Mouse (Mus musculus) intestine, postnatal 0 days (tissue): ENCODE data around the gene Gm20696. TPM values are rescaled to one million over a fixed set of nuclear protein-coding genes. Genes with fewer than 3 reads are reported as not detected.

Source experiments
- ATAC-seq: fragments of 200-750 bp; cut with Nextera tagmentation; 2 replicates; pipeline ENCODE4 v1.8.0; 2017; ENCODE audit warnings: mild to moderate bottlenecking, moderate TSS enrichment, moderate library complexity
- H3K27ac ChIP-seq: fragments of 300-500 bp; sonication (generic); 2 replicates; pipeline ENCODE4 v1.5.1; 2014; ENCODE audit warnings: mild to moderate bottlenecking, low read depth, low read length, moderate library complexity
- H3K27me3 ChIP-seq: fragments of 300-500 bp; sonication (generic); replicated peaks from 2 replicates; pipeline ENCODE4 v1.6.1; 2014; ENCODE audit warnings: low read length, mixed read lengths; ENCODE audit not compliant: control insufficient read depth, insufficient read depth
- H3K36me3 ChIP-seq: fragments of 300-500 bp; sonication (generic); 2 replicates; pipeline ENCODE4 v1.6.1; 2014; ENCODE audit warnings: mild to moderate bottlenecking, moderate library complexity; ENCODE audit not compliant: control insufficient read depth, insufficient read depth
- H3K4me1 ChIP-seq: fragments of 300-500 bp; sonication (generic); replicated peaks from 2 replicates; pipeline ENCODE4 v1.6.1; 2014; ENCODE audit warnings: antibody characterized with exemption, low read length, mixed read lengths; ENCODE audit not compliant: control insufficient read depth, insufficient read depth
- H3K4me2 ChIP-seq: fragments of 300-500 bp; sonication (generic); replicated peaks from 2 replicates; pipeline ENCODE4 v1.6.1; 2014; ENCODE audit warnings: low read depth, mild to moderate bottlenecking, moderate library complexity
- H3K4me3 ChIP-seq: fragments of 300-500 bp; sonication (generic); 2 replicates; pipeline ENCODE4 v1.5.1; 2014; ENCODE audit warnings: low read depth, low read length
- H3K9ac ChIP-seq: fragments of 300-500 bp; sonication (generic); 2 replicates; pipeline ENCODE4 v1.6.1; 2014; ENCODE audit warnings: mild to moderate bottlenecking, low read depth, low read length
- H3K9me3 ChIP-seq: fragments of 300-500 bp; sonication (generic); 2 replicates; pipeline ENCODE4 v1.6.1; 2016; ENCODE audit warnings: mixed run types; ENCODE audit not compliant: control insufficient read depth
- CTCF ChIP-seq: sonication (generic); IDR thresholded peaks from 2 replicates; pipeline ENCODE4 v1.5.1; 2016; ENCODE audit warnings: low read depth, mild to moderate bottlenecking, control low read depth, antibody characterized with exemption, moderate library complexity
- WGBS: fragments of 180-500 bp; shearing (Covaris S2); extraction: QIAGEN DNeasy Blood & Tissue Kit; methylation state at CpG from one replicate; pipeline ENCODE4 v1.1.7; 2014; 5-methylcytosine and 5-hydroxymethylcytosine counted together
- polyA plus RNA-seq: library from polyadenylated mRNA; unstranded; fragments of >200 nt; fragmentation: Nextera tagmentation; extraction: Ambion mirVana; gene quantifications from 2 replicates; pipeline ENCODE4 v1.2.1, GENCODE M21; 2015

The Gm20696 gene
- polyA plus RNA-seq, 1 experiment from 2014 or later, result 1.4 TPM

DNA sequence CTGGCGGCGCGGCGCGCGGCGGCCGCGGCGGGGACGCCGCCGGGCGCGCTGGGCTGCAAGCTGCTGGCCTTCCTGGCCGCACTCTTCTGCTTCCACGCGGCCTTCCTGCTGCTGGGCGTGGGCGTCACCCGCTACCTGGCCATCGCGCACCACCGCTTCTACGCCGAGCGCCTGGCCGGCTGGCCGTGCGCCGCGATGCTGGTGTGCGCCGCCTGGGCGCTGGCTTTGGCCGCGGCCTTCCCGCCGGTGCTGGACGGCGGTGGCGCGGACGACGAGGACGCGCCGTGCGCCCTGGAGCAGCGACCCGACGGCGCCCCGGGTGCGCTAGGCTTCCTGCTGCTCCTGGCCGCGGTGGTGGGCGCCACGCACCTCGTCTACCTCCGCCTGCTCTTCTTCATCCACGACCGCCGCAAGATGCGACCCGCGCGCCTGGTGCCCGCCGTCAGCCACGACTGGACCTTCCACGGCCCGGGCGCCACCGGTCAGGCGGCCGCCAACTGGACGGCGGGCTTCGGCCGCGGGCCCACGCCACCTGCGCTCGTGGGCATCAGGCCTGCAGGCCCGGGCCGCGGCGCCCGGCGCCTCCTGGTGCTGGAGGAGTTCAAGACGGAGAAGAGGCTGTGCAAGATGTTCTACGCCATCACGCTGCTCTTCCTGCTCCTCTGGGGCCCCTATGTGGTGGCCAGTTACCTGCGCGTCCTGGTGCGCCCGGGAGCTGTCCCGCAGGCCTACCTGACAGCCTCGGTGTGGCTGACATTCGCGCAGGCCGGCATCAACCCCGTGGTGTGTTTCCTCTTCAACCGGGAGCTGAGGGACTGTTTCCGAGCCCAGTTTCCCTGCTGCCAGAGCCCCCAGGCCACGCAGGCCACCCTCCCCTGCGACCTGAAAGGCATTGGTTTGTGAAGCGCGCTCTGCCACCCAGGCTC is 26.6 kb upstream of the Gm20696 start:
- Histone ChIP-seq H3K27ac (no peak overlapping the region), H3K36me3 (no peaks in the 10 kb centered on the region), H3K4me1 (no peaks in the 10 kb centered on the region), H3K4me2 (peak overlapping the region; percentile 97), H3K9me3 (no peaks in the 10 kb centered on the region), H3K9ac (peak overlapping the region; percentile 66), H3K4me3 (peak overlapping the region; percentile 68), H3K27me3 (peaks cover 46% of the 10 kb centered on the region)
- 2% methylated on average over 83 of the region's 110 CpGs for WGBS
- TF ChIP-seq CTCF, result 0 out of 2 replicates have a peak, but pooled peaks have one; percentile 16
- ATAC-seq, result peak; percentile 34; the same call in 1 of the 2 replicates

DNA sequence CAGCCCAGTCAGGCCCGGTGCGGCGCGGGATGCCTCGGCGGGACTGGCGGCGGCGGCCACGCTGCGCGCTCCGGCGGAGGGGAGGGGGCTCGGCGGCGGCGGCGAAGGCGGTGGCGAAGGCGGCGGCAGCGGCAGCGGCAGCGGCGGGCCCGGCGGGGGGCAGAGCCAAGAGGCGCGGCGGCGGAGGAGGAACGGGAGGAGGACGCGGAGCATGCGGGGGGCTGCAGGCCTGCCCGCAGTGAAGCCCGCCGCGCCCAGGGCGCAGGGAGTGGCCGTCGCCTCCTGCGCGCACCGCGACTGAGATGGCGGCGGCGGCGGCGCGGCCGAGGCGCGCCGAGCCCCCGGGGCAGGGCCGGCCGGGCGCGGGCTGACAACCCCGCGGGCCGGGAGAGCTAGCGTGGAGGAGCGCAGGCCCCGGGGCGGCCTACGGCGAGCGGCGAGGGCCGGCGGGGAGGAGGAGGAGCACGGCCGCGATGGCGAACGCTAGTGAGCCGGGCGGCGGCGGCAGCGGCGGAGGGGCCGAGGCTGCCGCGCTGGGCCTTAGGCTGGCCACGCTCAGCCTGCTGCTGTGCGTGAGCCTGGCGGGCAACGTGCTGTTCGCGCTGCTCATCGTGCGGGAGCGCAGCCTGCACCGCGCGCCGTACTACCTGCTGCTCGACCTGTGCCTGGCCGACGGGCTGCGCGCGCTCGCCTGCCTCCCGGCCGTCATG is 25.8 kb upstream of the Gm20696 start, which contains the start of gene Gpr27:
Gpr27 (plus strand) TSS at position 474 of the 710 bp plus-strand sequence.
- H3K4me3 ChIP-seq, result peak within 1 kb of the TSS; percentile 68
- peaks cover 46% of the 10 kb centered on the region for H3K27me3 ChIP-seq
- ATAC-seq, result peak; percentile 34
- under 1% methylated on average over 83 of the region's 112 CpGs for WGBS
- H3K9ac ChIP-seq, result peak within 1 kb of the TSS; percentile 66
- H3K9me3 ChIP-seq, result no peaks in the 10 kb centered on the region
- peak within 1 kb of the TSS; percentile 97 for H3K4me2 ChIP-seq
- H3K4me1 ChIP-seq, result no peaks in the 10 kb centered on the region
- no peaks in the 10 kb centered on the region for H3K36me3 ChIP-seq
- no peak within 1 kb of the TSS for H3K27ac ChIP-seq
- TF ChIP-seq CTCF, result no peak

DNA sequence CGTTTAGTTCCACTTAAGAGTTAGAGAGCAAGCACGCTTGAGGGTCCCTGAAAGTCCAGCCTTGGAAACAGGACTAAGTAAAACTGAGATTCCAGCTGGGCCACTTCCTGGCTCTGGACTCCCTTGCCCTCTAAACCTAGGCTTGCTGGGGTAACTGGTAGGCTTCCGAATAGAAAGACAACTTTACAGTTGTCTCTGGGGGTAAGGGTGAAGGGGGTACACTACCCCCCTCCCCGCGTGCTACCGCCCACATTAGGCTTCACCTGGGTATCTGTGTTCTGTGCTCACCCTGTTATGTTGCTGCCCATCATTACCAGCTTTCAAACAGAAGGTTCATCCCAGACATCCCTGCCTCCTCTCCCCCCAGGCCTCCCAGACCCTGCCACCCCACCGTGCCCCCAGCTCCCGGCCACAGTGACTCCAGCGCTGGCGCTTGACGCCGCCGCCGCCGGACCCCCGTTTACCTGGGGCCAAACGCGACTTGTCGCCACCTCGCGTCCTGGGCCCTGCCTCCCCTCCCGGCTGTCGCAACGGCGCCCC is 25.1 kb upstream of the Gm20696 start:
- Histone ChIP-seq H3K36me3 (no peaks in the 10 kb centered on the region), H3K9ac (peak overlapping the region; percentile 66), H3K4me2 (peak overlapping the region; percentile 97), H3K27ac (no peak overlapping the region), H3K4me1 (no peaks in the 10 kb centered on the region), H3K4me3 (peak overlapping the region; percentile 68), H3K27me3 (peaks cover 45% of the 10 kb centered on the region), H3K9me3 (no peaks in the 10 kb centered on the region)
- no peak; the same call in 1 of the 2 replicates for ATAC-seq
- WGBS, result 10% methylated on average over 25 of the region's 25 CpGs
- TF ChIP-seq CTCF, result 0 out of 2 replicates have a peak, but pooled peaks have one; percentile 6

DNA sequence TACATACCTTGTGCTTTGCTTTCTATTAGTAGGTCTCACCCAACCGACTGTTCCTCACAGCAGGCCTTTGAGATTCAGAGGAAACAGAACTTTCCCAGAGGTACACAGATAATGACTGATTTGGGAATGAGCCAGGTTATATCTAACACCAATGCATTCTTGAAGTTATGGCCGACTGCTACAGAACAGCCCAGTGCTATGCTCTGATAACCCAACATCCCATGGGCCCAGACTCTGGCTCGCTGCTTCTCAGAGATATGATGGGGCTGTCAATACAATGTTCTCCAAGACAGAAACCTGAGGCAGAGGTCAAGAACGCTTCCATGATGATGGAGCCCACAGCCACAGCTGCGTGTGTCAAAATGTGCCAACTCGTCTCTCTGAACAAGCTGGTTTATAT is 21.9 kb upstream of the Gm20696 start:
- TF ChIP-seq CTCF, result no peak
- no peaks in the 10 kb centered on the region for H3K4me1 ChIP-seq
- no peak overlapping the region for H3K4me2 ChIP-seq
- H3K9ac ChIP-seq, result no peak overlapping the region
- H3K36me3 ChIP-seq, result no peaks in the 10 kb centered on the region
- WGBS, result 77% methylated on average over 6 of the region's 6 CpGs
- ATAC-seq, result no peak
- no peaks in the 10 kb centered on the region for H3K9me3 ChIP-seq
- peaks cover 27% of the 10 kb centered on the region for H3K27me3 ChIP-seq
- no peak overlapping the region for H3K4me3 ChIP-seq
- no peak overlapping the region for H3K27ac ChIP-seq

- Histone ChIP-seq H3K4me2 (no peak overlapping the region), H3K27me3 (no peaks in the 10 kb centered on the region), H3K9me3 (no peaks in the 10 kb centered on the region), H3K9ac (no peak overlapping the region), H3K4me3 (no peak overlapping the region), H3K4me1 (no peaks in the 10 kb centered on the region), H3K27ac (no peak overlapping the region), H3K36me3 (no peaks in the 10 kb centered on the region)
- no peak for ATAC-seq
- WGBS, result 62% methylated on average over 5 of the region's 5 CpGs
- TF ChIP-seq CTCF, result peak; percentile 85
Observed at GRCm38 (mm10) chr6:99684899-99685298, 18.3 kb upstream of the Gm20696 start.

DNA sequence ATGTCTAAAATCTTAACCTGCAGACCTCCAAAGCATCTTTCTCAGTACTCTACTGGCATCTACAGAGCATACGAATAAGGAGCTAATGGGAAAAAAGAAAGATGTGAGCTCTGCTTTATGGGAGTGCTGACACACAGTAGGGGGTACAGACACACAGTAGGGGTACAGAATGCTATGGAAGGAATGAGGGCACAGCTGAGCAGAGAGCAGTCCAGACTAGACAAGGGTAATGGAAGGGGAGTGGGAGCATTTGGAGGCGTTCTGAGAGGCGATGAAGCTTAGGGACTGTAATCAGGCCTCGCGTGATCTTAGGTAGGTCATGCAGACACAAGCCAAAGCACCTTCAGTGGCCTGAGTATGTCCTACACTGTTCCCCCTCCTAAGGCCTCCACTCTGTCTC is 17.4 kb upstream of the Gm20696 start:
- H3K4me1 ChIP-seq, result no peaks in the 10 kb centered on the region
- H3K4me2 ChIP-seq, result no peak overlapping the region
- no peaks in the 10 kb centered on the region for H3K9me3 ChIP-seq
- ATAC-seq, result no peak
- 93% methylated on average over 5 of the region's 5 CpGs for WGBS
- no peak overlapping the region for H3K4me3 ChIP-seq
- no peak for TF ChIP-seq CTCF
- no peak overlapping the region for H3K27ac ChIP-seq
- no peaks in the 10 kb centered on the region for H3K36me3 ChIP-seq
- H3K27me3 ChIP-seq, result no peaks in the 10 kb centered on the region
- H3K9ac ChIP-seq, result no peak overlapping the region
